Comparison of ENCODE assay signal across 12 mouse cellular contexts in the genomic region with DNA sequence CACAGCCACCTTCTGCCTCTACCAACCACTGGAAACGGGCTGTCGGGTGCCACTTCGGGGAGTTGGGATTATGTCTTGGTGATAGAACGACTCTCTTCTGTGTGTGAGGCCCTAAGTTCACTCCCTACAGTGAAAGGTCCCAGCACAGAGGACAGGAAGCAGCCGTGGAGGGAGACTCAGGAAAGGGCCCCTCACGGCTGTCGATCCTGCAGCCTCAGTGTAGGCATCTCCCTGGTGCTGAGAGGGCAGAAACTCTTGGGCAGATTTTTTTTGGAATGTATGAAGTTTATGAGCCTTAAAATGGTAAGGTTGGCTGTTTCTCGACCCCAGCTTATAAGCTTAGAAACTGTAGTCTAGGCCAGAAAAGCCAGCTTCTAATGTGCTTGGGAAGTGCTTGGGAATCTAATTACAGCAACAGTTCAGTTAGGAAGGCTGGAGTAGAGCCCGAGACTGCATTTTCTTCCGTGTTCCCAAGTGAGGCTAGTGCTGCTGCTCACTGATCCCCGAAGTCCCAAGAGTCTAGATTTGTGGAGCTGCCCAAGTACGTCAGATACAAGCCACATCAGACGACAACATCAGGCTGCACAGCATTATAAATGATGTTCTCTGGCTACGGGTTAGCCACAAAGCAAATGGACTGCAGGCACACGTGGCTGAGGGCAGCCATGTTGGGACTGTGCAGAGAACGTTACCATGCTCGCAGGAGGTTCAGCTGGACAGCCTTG.
A peak's percentile ranks its signal among the peaks of the same experiment; 100 is the strongest.
DNase-seq lines count a peak whose midpoint lies in the region; ATAC-seq and TF ChIP-seq lines count a peak whose summit lies in the region.
"Had no signal": no experiment of that assay in that cellular context is flagged by ENCODE, and none has a peak within 500 bp of the region (broad histone marks: within the 10 kb centered on the region; RNA-seq: fewer than 3 reads in every experiment).

No protein-coding gene starts in this region.

- no peak overlapping the region for H3K9ac ChIP-seq in heart, embryonic 12.5 days
- H3K9ac ChIP-seq: midbrain, embryonic 13.5 days had no signal

- TF ChIP-seq POLR2A in thymus, adult 2 months (IDR thresholded peaks at IDR 0.05; ENCODE audit: control insufficient read depth, extremely low read depth, insufficient read depth, low read length, poor library complexity) = no peak

- no peaks in the 10 kb centered on the region for H3K27me3 ChIP-seq in Patski
- H3K27me3 ChIP-seq in heart, embryonic 12.5 days (replicated peaks) = no peaks in the 10 kb centered on the region
- H3K27me3 ChIP-seq in thymus, adult 2 months (ENCODE audit: control insufficient read depth, insufficient read depth, low read length) = no peaks in the 10 kb centered on the region
- H3K27me3 ChIP-seq: CH12.LX; midbrain, embryonic 13.5 days had no signal

- WGBS in heart, embryonic 12.5 days = 59% methylated on average over 17 of the region's 17 CpGs
- WGBS in thymus, adult 2 months = 84% methylated on average over 17 of the region's 17 CpGs

- ATAC-seq in Patski = peak; percentile 84
- no peak for ATAC-seq in heart, embryonic 12.5 days (ENCODE audit: insufficient number of reproducible peaks, low FRiP score)
- ATAC-seq: midbrain, embryonic 13.5 days had no signal

- no peaks in the 10 kb centered on the region for H3K9me3 ChIP-seq in heart, embryonic 12.5 days (replicated peaks)
- H3K9me3 ChIP-seq: midbrain, embryonic 13.5 days had no signal

- TF ChIP-seq CTCF in Patski (IDR thresholded peaks at IDR 0.05) = no peak
- TF ChIP-seq CTCF in thymus, adult 2 months (IDR thresholded peaks at IDR 0.05; ENCODE audit: borderline replicate concordance, control insufficient read depth, extremely low read depth, insufficient read depth, low read length, poor library complexity) = no peak

- no peaks in the 10 kb centered on the region for H3K36me3 ChIP-seq in heart, embryonic 12.5 days
- peaks cover 8% of the 10 kb centered on the region; the same call in 1 of the 2 replicates for H3K36me3 ChIP-seq in thymus, adult 2 months (ENCODE audit: control insufficient read depth, insufficient read depth, low read length)
- H3K36me3 ChIP-seq: midbrain, embryonic 13.5 days had no signal

- intact Hi-C loops in heart, postnatal 25 days (cut with DNase I) = loop anchor here (5.0 kb wide), 1 partner anchor 36 kb away; no protein-coding TSS in a partner anchor

- in situ Hi-C loops in Patski (cut with MboI; ENCODE audit: low pct_unique_long_range_greater_than_20kb) = no loop called here

- peaks cover 55% of the 10 kb centered on the region for H3K4me1 ChIP-seq in heart, embryonic 12.5 days (replicated peaks)
- H3K4me1 ChIP-seq in thymus, adult 2 months (replicated peaks; ENCODE audit: control insufficient read depth, insufficient read depth, low read length) = peaks cover 6% of the 10 kb centered on the region; the same call in 1 of the 2 replicates

- CTCF ChIA-PET in Patski (lab: Charles Lee) = interaction anchor here (0.9 to 1.9 kb wide), 6 partner anchors 9 to 39 kb away, joined by 3 to 6 read pairs (median 3); no protein-coding TSS in a partner anchor

- peak; percentile 22 to 61 for DNase-seq in heart, adult 18-20 months
- no peak for DNase-seq in heart, postnatal 25 days (ENCODE audit: low spot score)
- peak; percentile 81 for DNase-seq in Patski (ENCODE audit: low read depth, low spot score)
- peak; percentile 32 for DNase-seq in kidney, postnatal 10 days
- DNase-seq in thymus, postnatal 10 days (ENCODE audit: low spot score in 2 of 2) = no peak
- DNase-seq in thymus, adult 2 months = no peak
- no peak for DNase-seq in right cerebral cortex, postnatal 10 days (ENCODE audit: low spot score in 2 of 2)
- DNase-seq: adrenal gland, adult 8-10 months; cerebellum, postnatal 36 days had no signal

- no peak overlapping the region for H3K4me3 ChIP-seq in heart, embryonic 12.5 days
- H3K4me3 ChIP-seq in thymus, adult 2 months (ENCODE audit: control insufficient read depth, insufficient read depth, low read length) = no peak overlapping the region
- H3K4me3 ChIP-seq: midbrain, embryonic 13.5 days had no signal

- H3K4me2 ChIP-seq in heart, embryonic 12.5 days = no peak overlapping the region
- H3K4me2 ChIP-seq: midbrain, embryonic 13.5 days had no signal

- POLR2A ChIA-PET in Patski (lab: Charles Lee) = interaction anchor here (0.6 to 1.3 kb wide), 3 partner anchors 21 to 50 kb away, joined by 3 to 5 read pairs (median 4); no protein-coding TSS in a partner anchor

- peak overlapping the region; percentile 93 for H3K27ac ChIP-seq in heart, embryonic 12.5 days (ENCODE audit: poor library complexity, severe bottlenecking)
- no peak overlapping the region for H3K27ac ChIP-seq in thymus, adult 2 months (ENCODE audit: control insufficient read depth, insufficient read depth, low read length)
- H3K27ac ChIP-seq: midbrain, embryonic 13.5 days had no signal

Comparison
In these comparisons a context has a peak if more than half of its experiments do, and no peak if none do; other contexts are left out.
1. DNase-seq: peak in heart, adult 18-20 months (2 of 2), Patski (single experiment) and kidney, postnatal 10 days (single experiment); none in heart, postnatal 25 days (single experiment), thymus, postnatal 10 days (0 of 2), thymus, adult 2 months (single experiment) and right cerebral cortex, postnatal 10 days (0 of 2).